Mouse (Mus musculus) cerebellum, postnatal 25 days (tissue): ENCODE data around the gene Mbd6.
A peak's percentile ranks its signal among the peaks of the same experiment; 100 is the strongest.
"Not testable (repeated sequence)": the region's sequence is repeated elsewhere in the genome, so short reads cannot be mapped to it uniquely, and the experiment has no call there.

Experiments
- DNase-seq, 2 experiments: peaks; one replicate each; pipeline ENCODE4 v3.0.0; 2021; ENCODE audit warnings: mixed read lengths in 2 of 2

Gene Mbd6

GRCm38 (mm10) chr10:127288800-127289572 lies at the start of gene Mbd6:
Mbd6 (minus strand) TSS chr10:127289018.
- DNase-seq: peak; percentile 93 to 94

GRCm38 (mm10) chr10:127337536-127338099 lies 48.8 kb upstream of the Mbd6 start:
- no peak for DNase-seq

- DNase-seq: no peak
Measured at GRCm38 (mm10) chr10:127336952-127337351, 48.1 kb upstream of the Mbd6 start.

- no peak for DNase-seq
Measured at GRCm38 (mm10) chr10:127335271-127335670, 46.5 kb upstream of the Mbd6 start.

GRCm38 (mm10) chr10:127333152-127333551 lies 44.3 kb upstream of the Mbd6 start:
- no peak for DNase-seq

- no peak for DNase-seq
Measured at GRCm38 (mm10) chr10:127332211-127332874, 43.5 kb upstream of the Mbd6 start.

- no peak for DNase-seq
Measured at GRCm38 (mm10) chr10:127330212-127330611, 41.4 kb upstream of the Mbd6 start.

GRCm38 (mm10) chr10:127327461-127328145 lies 38.8 kb upstream of the Mbd6 start:
- peak in 1 of 2 experiments; percentile 57 for DNase-seq

- peak in 1 of 2 experiments; percentile 45 for DNase-seq
Measured at GRCm38 (mm10) chr10:127326828-127327227, 38.0 kb upstream of the Mbd6 start.

GRCm38 (mm10) chr10:127326017-127326801 lies 37.4 kb upstream of the Mbd6 start:
- peak in 1 of 2 experiments; percentile 44 for DNase-seq

- no peak for DNase-seq
Measured at GRCm38 (mm10) chr10:127325454-127326016, 36.7 kb upstream of the Mbd6 start.

GRCm38 (mm10) chr10:127324495-127324894 lies 35.7 kb upstream of the Mbd6 start:
- peak; percentile 32 to 58 for DNase-seq

- DNase-seq: no peak
Measured at GRCm38 (mm10) chr10:127323131-127323855, 34.5 kb upstream of the Mbd6 start.

- no peak for DNase-seq
Measured at GRCm38 (mm10) chr10:127322669-127323068, 33.9 kb upstream of the Mbd6 start.

GRCm38 (mm10) chr10:127322178-127322577 lies 33.4 kb upstream of the Mbd6 start:
- DNase-seq: no peak

- no peak for DNase-seq
Measured at GRCm38 (mm10) chr10:127321621-127322020, 32.8 kb upstream of the Mbd6 start, which contains the start of gene Arhgap9. Arhgap9 (plus strand) TSS chr10:127321964.

GRCm38 (mm10) chr10:127319969-127320368 lies 31.2 kb upstream of the Mbd6 start:
- no peak for DNase-seq

GRCm38 (mm10) chr10:127318009-127318408 lies 29.2 kb upstream of the Mbd6 start:
- no peak for DNase-seq

- no peak for DNase-seq
Measured at GRCm38 (mm10) chr10:127317277-127317676, 28.5 kb upstream of the Mbd6 start.

GRCm38 (mm10) chr10:127314950-127315349 lies 26.1 kb upstream of the Mbd6 start:
- DNase-seq: not testable (repeated sequence)

- DNase-seq: not testable (repeated sequence)
Measured at GRCm38 (mm10) chr10:127313516-127313915, 24.7 kb upstream of the Mbd6 start.
